Mouse (Mus musculus) intestine, postnatal 0 days (tissue): ENCODE measurements around the gene Rergl. TPM values are rescaled to one million over a fixed set of nuclear protein-coding genes. Genes with fewer than 3 reads are reported as not detected.

Source experiments
- ATAC-seq: fragments of 200-750 bp; cut with Nextera tagmentation; 2 replicates; pipeline ENCODE4 v1.8.0; 2017; ENCODE audit warnings: mild to moderate bottlenecking, moderate TSS enrichment, moderate library complexity
- H3K27ac ChIP-seq: fragments of 300-500 bp; sonication (generic); 2 replicates; pipeline ENCODE4 v1.5.1; 2014; ENCODE audit warnings: mild to moderate bottlenecking, low read depth, low read length, moderate library complexity
- H3K27me3 ChIP-seq: fragments of 300-500 bp; sonication (generic); replicated peaks from 2 replicates; pipeline ENCODE4 v1.6.1; 2014; ENCODE audit warnings: low read length, mixed read lengths; ENCODE audit not compliant: control insufficient read depth, insufficient read depth
- H3K36me3 ChIP-seq: fragments of 300-500 bp; sonication (generic); 2 replicates; pipeline ENCODE4 v1.6.1; 2014; ENCODE audit warnings: mild to moderate bottlenecking, moderate library complexity; ENCODE audit not compliant: control insufficient read depth, insufficient read depth
- H3K4me1 ChIP-seq: fragments of 300-500 bp; sonication (generic); replicated peaks from 2 replicates; pipeline ENCODE4 v1.6.1; 2014; ENCODE audit warnings: antibody characterized with exemption, low read length, mixed read lengths; ENCODE audit not compliant: control insufficient read depth, insufficient read depth
- H3K4me2 ChIP-seq: fragments of 300-500 bp; sonication (generic); replicated peaks from 2 replicates; pipeline ENCODE4 v1.6.1; 2014; ENCODE audit warnings: low read depth, mild to moderate bottlenecking, moderate library complexity
- H3K4me3 ChIP-seq: fragments of 300-500 bp; sonication (generic); 2 replicates; pipeline ENCODE4 v1.5.1; 2014; ENCODE audit warnings: low read depth, low read length
- H3K9ac ChIP-seq: fragments of 300-500 bp; sonication (generic); 2 replicates; pipeline ENCODE4 v1.6.1; 2014; ENCODE audit warnings: mild to moderate bottlenecking, low read depth, low read length
- H3K9me3 ChIP-seq: fragments of 300-500 bp; sonication (generic); 2 replicates; pipeline ENCODE4 v1.6.1; 2016; ENCODE audit warnings: mixed run types; ENCODE audit not compliant: control insufficient read depth
- CTCF ChIP-seq: sonication (generic); IDR thresholded peaks from 2 replicates; pipeline ENCODE4 v1.5.1; 2016; ENCODE audit warnings: low read depth, mild to moderate bottlenecking, control low read depth, antibody characterized with exemption, moderate library complexity
- WGBS: fragments of 180-500 bp; shearing (Covaris S2); extraction: QIAGEN DNeasy Blood & Tissue Kit; methylation state at CpG from one replicate; pipeline ENCODE4 v1.1.7; 2014; 5-methylcytosine and 5-hydroxymethylcytosine counted together
- polyA plus RNA-seq: library from polyadenylated mRNA; unstranded; fragments of >200 nt; fragmentation: Nextera tagmentation; extraction: Ambion mirVana; gene quantifications from 2 replicates; pipeline ENCODE4 v1.2.1, GENCODE M21; 2015

Gene Rergl
- polyA plus RNA-seq, 1 experiment from 2014 or later, result 0.60 TPM

GRCm38 (mm10) chr6:139464292-139464691 lies 37.5 kb downstream of the Rergl start:
- Histone ChIP-seq H3K9me3 (no peaks in the 10 kb centered on the region), H3K9ac (no peak overlapping the region), H3K4me3 (no peak overlapping the region), H3K4me1 (no peaks in the 10 kb centered on the region), H3K36me3 (no peaks in the 10 kb centered on the region), H3K27ac (no peak overlapping the region), H3K4me2 (no peak overlapping the region), H3K27me3 (no peaks in the 10 kb centered on the region)
- no peak for TF ChIP-seq CTCF
- ATAC-seq, result no peak
- WGBS, result 83% methylated on average over 2 of the region's 2 CpGs

DNA sequence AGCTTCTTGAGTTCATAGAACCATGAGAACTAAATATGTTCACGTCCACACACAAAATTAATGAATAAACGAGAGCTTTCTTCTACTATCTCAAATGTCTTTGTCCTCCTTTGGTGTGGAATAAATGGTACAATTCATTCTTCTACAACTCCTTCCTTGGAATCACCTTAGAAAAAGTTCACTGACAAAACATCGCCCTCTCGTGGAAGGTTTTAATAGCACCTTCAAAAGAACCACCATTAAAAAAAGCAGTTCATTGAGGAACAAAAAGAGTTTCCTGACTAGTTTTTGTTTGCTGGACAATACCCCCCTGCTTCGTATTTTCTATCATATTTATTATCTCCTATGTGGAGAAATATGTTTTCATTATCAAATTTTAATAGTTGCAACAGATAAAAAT lies 40.7 kb downstream of the Rergl start:
- WGBS, result 26% methylated on average over 5 of the region's 5 CpGs
- H3K4me1 ChIP-seq, result no peaks in the 10 kb centered on the region
- ATAC-seq, result no peak

DNA sequence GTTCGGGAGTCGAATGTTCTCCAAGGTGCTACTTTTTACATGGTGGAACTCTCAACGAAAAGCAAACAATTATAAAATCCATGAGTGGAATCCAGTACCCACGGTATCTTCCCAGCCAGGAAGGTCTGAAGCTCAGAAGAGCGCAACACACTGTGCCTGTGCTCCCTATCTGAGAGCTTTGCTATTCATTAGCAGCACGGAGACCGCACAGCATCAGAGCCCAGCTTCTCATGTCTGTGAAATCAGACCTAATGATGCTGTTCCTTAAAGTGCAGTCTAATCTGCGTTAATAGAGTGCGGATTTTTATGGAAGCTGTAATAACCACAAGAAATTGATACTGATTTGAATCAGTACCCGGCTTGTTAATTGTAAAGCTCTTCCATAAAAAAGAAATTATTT lies 41.3 kb downstream of the Rergl start:
- Histone ChIP-seq H3K4me1 (no peaks in the 10 kb centered on the region), H3K4me2 (no peak overlapping the region), H3K27ac (no peak overlapping the region), H3K4me3 (no peak overlapping the region), H3K36me3 (no peaks in the 10 kb centered on the region), H3K9me3 (no peaks in the 10 kb centered on the region), H3K27me3 (no peaks in the 10 kb centered on the region), H3K9ac (no peak overlapping the region)
- TF ChIP-seq CTCF, result no peak
- ATAC-seq, result no peak
- WGBS, result 87% methylated on average over 10 of the region's 10 CpGs

More for the DNA sequence above, 40.7 kb downstream of the Rergl start:
- H3K4me3 ChIP-seq, result no peak overlapping the region
- H3K9me3 ChIP-seq, result no peaks in the 10 kb centered on the region
- no peaks in the 10 kb centered on the region for H3K36me3 ChIP-seq
- TF ChIP-seq CTCF, result peak; percentile 48
- no peak overlapping the region for H3K4me2 ChIP-seq
- H3K9ac ChIP-seq, result no peak overlapping the region
- H3K27me3 ChIP-seq, result no peaks in the 10 kb centered on the region
- H3K27ac ChIP-seq, result no peak overlapping the region

GRCm38 (mm10) chr6:139443999-139444398 lies 57.8 kb downstream of the Rergl start:
- 79% methylated on average over 2 of the region's 2 CpGs for WGBS
- TF ChIP-seq CTCF, result no peak
- H3K9me3 ChIP-seq, result no peaks in the 10 kb centered on the region
- H3K27me3 ChIP-seq, result no peaks in the 10 kb centered on the region
- no peaks in the 10 kb centered on the region for H3K36me3 ChIP-seq
- no peak overlapping the region for H3K27ac ChIP-seq
- ATAC-seq, result no peak
- no peaks in the 10 kb centered on the region for H3K4me1 ChIP-seq
- no peak overlapping the region for H3K4me3 ChIP-seq
- H3K4me2 ChIP-seq, result no peak overlapping the region
- H3K9ac ChIP-seq, result no peak overlapping the region

Other genes with a start within 250 kb of the Rergl start
- 0.22 and 0.35 TPM in 2 replicates for gene Pik3c2g, start 85.2 kb upstream of the Rergl start, polyA plus RNA-seq